Comparison of ENCODE assay signal across 30 mouse cellular contexts in the genomic region with DNA sequence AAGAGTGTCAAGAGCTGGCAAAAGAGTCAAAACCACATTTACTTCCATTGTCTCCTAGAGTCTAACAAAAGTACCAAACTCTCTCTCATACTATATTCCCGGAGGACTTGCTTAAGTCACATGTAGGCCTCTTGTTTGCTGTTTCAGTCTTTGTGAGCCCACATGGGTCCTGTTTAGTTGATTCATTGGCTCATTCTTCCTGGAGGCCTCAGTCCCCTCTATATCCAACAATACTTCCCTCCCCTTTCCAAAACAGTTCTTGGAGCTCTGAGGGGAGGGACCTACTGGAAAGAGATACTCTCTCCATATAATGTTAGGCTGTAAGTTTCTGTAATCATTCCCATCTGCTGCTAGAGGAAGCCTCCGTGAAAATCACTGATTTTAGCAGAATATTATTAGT.
"Had no signal": no experiment of that assay in that cellular context is flagged by ENCODE, and none has a peak within 500 bp of the region (broad histone marks: within the 10 kb centered on the region; RNA-seq: fewer than 3 reads in every experiment).

No protein-coding gene starts in this region.

- H3K4me1 ChIP-seq: limb, embryonic 12.5 days; limb, embryonic 15.5 days; liver, embryonic 12.5 days; liver, embryonic 13.5 days; liver, embryonic 15.5 days; lung, embryonic 15.5 days; megakaryocyte, embryonic 14.5 days; midbrain, embryonic 10.5 days; midbrain, embryonic 12.5 days; midbrain, embryonic 13.5 days; midbrain, embryonic 15.5 days; neural tube, embryonic 12.5 days; neural tube, embryonic 13.5 days had no signal

- H3K27ac ChIP-seq: left cerebral cortex, adult 2 months; limb, embryonic 12.5 days; limb, embryonic 15.5 days; liver, embryonic 12.5 days; liver, embryonic 13.5 days; liver, embryonic 14.5 days; liver, embryonic 15.5 days; lung, embryonic 15.5 days; macrophage; midbrain, embryonic 10.5 days; midbrain, embryonic 12.5 days; midbrain, embryonic 13.5 days; midbrain, embryonic 15.5 days; neural tube, embryonic 12.5 days; neural tube, embryonic 13.5 days had no signal

- DNase-seq: left cerebral cortex, postnatal 4 days; liver; liver, embryonic 13.5 days; liver, postnatal 0 days; lung, adult 18-20 months; lung, adult 2 months; lung, embryonic 14.5 days; lung, postnatal 10 days; lung, postnatal 14 days; lung, postnatal 36 days; lung, postnatal 4 days; midbrain, embryonic 14.5 days had no signal

- H3K36me3 ChIP-seq: limb, embryonic 12.5 days; limb, embryonic 15.5 days; liver, embryonic 12.5 days; liver, embryonic 13.5 days; liver, embryonic 15.5 days; lung, embryonic 15.5 days; midbrain, embryonic 10.5 days; midbrain, embryonic 12.5 days; midbrain, embryonic 13.5 days; midbrain, embryonic 15.5 days; neural tube, embryonic 12.5 days; neural tube, embryonic 13.5 days had no signal

- ATAC-seq: liver, embryonic 12.5 days; liver, postnatal 0 days; lung, postnatal 0 days; midbrain, embryonic 13.5 days; midbrain, embryonic 15.5 days had no signal

- H3K4me2 ChIP-seq: limb, embryonic 12.5 days; limb, embryonic 15.5 days; liver, embryonic 11.5 days; liver, embryonic 12.5 days; liver, embryonic 13.5 days; liver, embryonic 15.5 days; lung, embryonic 14.5 days; lung, embryonic 15.5 days; midbrain, embryonic 12.5 days; midbrain, embryonic 13.5 days; midbrain, embryonic 15.5 days; neural tube, embryonic 12.5 days; neural tube, embryonic 13.5 days had no signal

- H3K9me3 ChIP-seq: limb, embryonic 12.5 days; limb, embryonic 15.5 days; liver, embryonic 12.5 days; liver, embryonic 15.5 days; lung, embryonic 15.5 days; midbrain, embryonic 10.5 days; midbrain, embryonic 12.5 days; midbrain, embryonic 13.5 days; midbrain, embryonic 15.5 days; neural tube, embryonic 12.5 days; neural tube, embryonic 13.5 days had no signal

- H3K9ac ChIP-seq: limb, embryonic 12.5 days; limb, embryonic 15.5 days; liver, embryonic 12.5 days; liver, embryonic 13.5 days; liver, embryonic 14.5 days; liver, embryonic 15.5 days; liver, postnatal 0 days; lung, embryonic 14.5 days; lung, embryonic 15.5 days; midbrain, embryonic 12.5 days; midbrain, embryonic 13.5 days; midbrain, embryonic 15.5 days; neural tube, embryonic 12.5 days; neural tube, embryonic 13.5 days had no signal

- H3K27me3 ChIP-seq: limb, embryonic 12.5 days; limb, embryonic 15.5 days; liver, embryonic 12.5 days; liver, embryonic 13.5 days; liver, embryonic 15.5 days; lung, embryonic 15.5 days; megakaryocyte, embryonic 14.5 days; midbrain, embryonic 12.5 days; midbrain, embryonic 13.5 days; midbrain, embryonic 15.5 days; neural tube, embryonic 12.5 days; neural tube, embryonic 13.5 days had no signal

- H3K4me3 ChIP-seq: left cerebral cortex, adult 2 months; limb, embryonic 12.5 days; limb, embryonic 15.5 days; liver, embryonic 12.5 days; liver, embryonic 13.5 days; liver, embryonic 15.5 days; lung, embryonic 15.5 days; megakaryocyte, embryonic 14.5 days; midbrain, embryonic 10.5 days; midbrain, embryonic 12.5 days; midbrain, embryonic 13.5 days; midbrain, embryonic 15.5 days; myocyte; neural tube, embryonic 12.5 days; neural tube, embryonic 13.5 days had no signal
